Mouse (Mus musculus) urinary bladder, adult 2 months (tissue): ENCODE data around the gene Bmp6. TPM values are rescaled to one million over a fixed set of nuclear protein-coding genes. Genes with fewer than 3 reads are reported as not detected.

ENCODE experiments used
- DNase-seq: peaks from one replicate; pipeline ENCODE4 v3.0.0; 2022; ENCODE audit warnings: low spot score
- polyA plus RNA-seq: library from polyadenylated mRNA; depleted of rRNA; stranded (reverse); fragments of >200 nt; gene quantifications from 2 replicates; pipeline ENCODE4 v1.2.3, GENCODE M21; 2012; rRNA removed

Bmp6 gene
- polyA plus RNA-seq, 1 experiment: 20.0 TPM

- no peak for DNase-seq
Measured at GRCm38 (mm10) chr13:38545460-38545859, 200.6 kb downstream of the Bmp6 start.

GRCm38 (mm10) chr13:38546754-38547153 lies 201.8 kb downstream of the Bmp6 start:
- no peak for DNase-seq

GRCm38 (mm10) chr13:38547717-38548116 lies 202.8 kb downstream of the Bmp6 start:
- DNase-seq: no peak

- no peak for DNase-seq
Measured at GRCm38 (mm10) chr13:38548681-38549080, 203.8 kb downstream of the Bmp6 start.

Other genes with a start within 250 kb of the Bmp6 start
- 17.9 and 22.7 TPM in 2 replicates for gene Dsp, start 193.8 kb upstream of the Bmp6 start, polyA plus RNA-seq
- gene Snrnp48, start 140.2 kb upstream of the Bmp6 start, polyA plus RNA-seq: 29.0 and 32.7 TPM in 2 replicates
- 108 and 144 TPM in 2 replicates for gene Txndc5, start 183.7 kb downstream of the Bmp6 start, polyA plus RNA-seq